Mouse (Mus musculus) myocyte (in vitro differentiated cells): Measurements from ENCODE around the gene AI464131.

Source experiments
- E2F4 ChIP-seq: IDR thresholded peaks from one replicate; pipeline ENCODE4 v1.6.1; 2011; ENCODE audit warnings: mild to moderate bottlenecking, control low read depth, moderate library complexity; ENCODE audit not compliant: insufficient read depth
- MYOD1 ChIP-seq, 3 experiments: IDR thresholded peaks; one replicate each; pipeline ENCODE4 v1.6.1; 2011; ENCODE audit warnings: control low read depth in 2 of 3, low read depth in 2 of 3, mild to moderate bottlenecking in 2 of 3, moderate library complexity in 1 of 3; ENCODE audit not compliant: insufficient read length in 2 of 3, control insufficient read depth in 1 of 3
- POLR2A ChIP-seq: IDR thresholded peaks from one replicate; pipeline ENCODE4 v1.6.1; 2011; ENCODE audit warnings: low read depth, mild to moderate bottlenecking, control low read depth, moderate library complexity; ENCODE audit not compliant: insufficient read length
- SRF ChIP-seq: IDR thresholded peaks from one replicate; pipeline ENCODE4 v1.6.1; 2011; ENCODE audit warnings: low read depth; ENCODE audit not compliant: control insufficient read depth, insufficient read length
- TCF12 ChIP-seq: IDR thresholded peaks from one replicate; pipeline ENCODE4 v1.6.1; 2011; ENCODE audit warnings: mild to moderate bottlenecking, control low read depth; ENCODE audit not compliant: poor library complexity, insufficient read depth, severe bottlenecking

DNA sequence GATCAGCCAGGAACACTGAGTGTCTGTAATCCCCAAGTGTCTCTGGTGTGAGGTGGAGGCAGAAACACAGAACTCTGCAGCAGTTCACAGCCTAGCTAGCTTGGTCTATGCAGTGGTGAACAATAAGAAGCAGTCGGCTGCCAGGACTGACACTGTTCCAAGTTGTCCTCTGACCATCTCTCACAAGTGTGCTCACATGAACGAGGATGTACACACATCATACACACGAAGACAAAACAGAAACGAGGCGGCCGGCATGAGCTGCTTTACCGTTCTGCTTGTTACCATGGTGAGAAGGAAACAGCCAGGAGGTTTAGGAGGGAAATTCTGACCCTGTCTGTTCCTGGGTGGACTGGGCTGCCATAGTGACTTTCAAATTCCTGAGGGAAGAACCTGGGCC is 23.7 kb upstream of the AI464131 start:
- TF ChIP-seq TCF12: no peak
- no peak for TF ChIP-seq SRF
- no peak for TF ChIP-seq MYOD1 (IDR thresholded peaks at IDR 0.05; ENCODE audit: control insufficient read depth in 1 of 3, insufficient read length in 2 of 3, low read depth in 2 of 3)
- TF ChIP-seq POLR2A: no peak
- no peak for TF ChIP-seq E2F4
